ENCODE assay signal across 8 mouse cellular contexts in the genomic region with DNA sequence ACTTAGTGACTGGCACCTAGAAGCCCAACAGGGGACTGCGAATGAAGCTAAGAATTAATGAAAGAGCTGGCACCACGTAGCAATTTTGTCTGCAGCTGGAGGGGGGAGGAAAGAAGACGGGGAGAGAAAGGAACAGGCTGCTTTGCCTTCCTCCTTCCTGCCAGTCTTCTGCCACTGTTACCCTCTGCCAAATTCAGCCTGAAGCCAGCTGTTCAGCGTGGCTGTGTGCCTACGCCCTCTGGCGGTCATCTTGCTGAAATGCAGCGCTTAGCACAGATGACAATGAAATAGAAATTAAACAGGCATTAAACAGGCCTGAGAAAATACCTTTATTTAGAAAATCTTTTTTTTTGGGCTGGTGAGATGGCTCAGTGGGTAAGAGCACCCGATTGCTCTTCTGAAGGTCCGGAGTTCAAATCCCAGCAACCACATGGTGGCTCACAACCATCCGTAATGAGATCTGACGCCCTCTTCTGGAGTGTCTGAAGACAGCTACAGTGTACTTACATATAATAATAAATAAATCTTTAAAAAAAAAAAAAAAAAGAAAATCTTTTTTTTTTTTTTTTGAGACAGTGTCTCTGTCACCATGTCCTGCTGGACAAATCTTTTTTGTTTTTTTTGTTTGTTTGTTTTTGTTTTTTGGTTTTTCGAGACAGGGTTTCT. TPM values are rescaled to one million over a fixed set of nuclear protein-coding genes. Genes with fewer than 3 reads are reported as not detected.
A peak's percentile ranks its signal among the peaks of the same experiment; 100 is the strongest.
DNase-seq lines count a peak whose midpoint lies in the region; ATAC-seq lines count a peak whose summit lies in the region.
"Not testable (repeated sequence)": the region's sequence is repeated elsewhere in the genome, so short reads cannot be mapped to it uniquely, and the experiment has no call there.

No protein-coding gene starts in this region.

- not testable (repeated sequence) for H3K9ac ChIP-seq in embryonic facial prominence, embryonic 11.5 days (replicated peaks; ENCODE audit: low read length)

- not testable (repeated sequence) for H3K27me3 ChIP-seq in embryonic facial prominence, embryonic 11.5 days (ENCODE audit: control insufficient read depth, insufficient read depth, low read length)

- not testable (repeated sequence) for H3K4me2 ChIP-seq in embryonic facial prominence, embryonic 11.5 days (ENCODE audit: low read depth, low read length)

- WGBS in embryonic facial prominence, embryonic 11.5 days: 23% methylated on average over 10 of the region's 12 CpGs

- not testable (repeated sequence) for H3K9me3 ChIP-seq in embryonic facial prominence, embryonic 11.5 days (replicated peaks; ENCODE audit: control insufficient read depth, low read length)

- not testable (repeated sequence) for ATAC-seq in embryonic facial prominence, embryonic 11.5 days (replicated peaks; ENCODE audit: insufficient number of reproducible peaks, low FRiP score, low TSS enrichment, low read depth)

- H3K4me3 ChIP-seq in embryonic facial prominence, embryonic 11.5 days (ENCODE audit: low read depth, low read length): not testable (repeated sequence)

- DNase-seq in CD4-positive, CD25-positive, alpha-beta regulatory T cell, adult 2 months (ENCODE audit: low read depth, low spot score): peak; percentile 77
- DNase-seq in brain, adult 2 months (ENCODE audit: low read depth, low spot score): peak; percentile 88
- peak; percentile 56 for DNase-seq in embryonic facial prominence, embryonic 11.5 days (ENCODE audit: low spot score)
- DNase-seq in heart, adult 11 months: peak; percentile 88
- DNase-seq in kidney, postnatal 14 days: peak; percentile 35
- peak; percentile 39 for DNase-seq in liver
- DNase-seq in natural killer cell, adult 2 months (ENCODE audit: low spot score in 2 of 2): peak; percentile 13 to 41
- peak; percentile 16 to 71 for DNase-seq in spleen, postnatal 4 days (ENCODE audit: low spot score in 2 of 2)

- H3K36me3 ChIP-seq in embryonic facial prominence, embryonic 11.5 days (replicated peaks; ENCODE audit: control insufficient read depth, insufficient read depth, low read depth, low read length): not testable (repeated sequence)

- not testable (repeated sequence) for H3K4me1 ChIP-seq in embryonic facial prominence, embryonic 11.5 days (ENCODE audit: control insufficient read depth, insufficient read depth, low read length)

- H3K27ac ChIP-seq in embryonic facial prominence, embryonic 11.5 days (replicated peaks; ENCODE audit: low read depth, low read length): not testable (repeated sequence)

RNA-seq across cellular contexts. Expression of a gene that starts 37.7 kb away (rescaled TPM):
- polyA plus RNA-seq in embryonic facial prominence, embryonic 11.5 days (2014; fragmentation: Nextera tagmentation; extraction: Ambion mirVana): 1.3 and 2.5 TPM in 2 replicates

RNA-seq across cellular contexts. Expression of a gene that starts 45.9 kb away (rescaled TPM):
- 20.4 and 21.8 TPM in 2 replicates for polyA plus RNA-seq in embryonic facial prominence, embryonic 11.5 days (2014; fragmentation: Nextera tagmentation; extraction: Ambion mirVana)

RNA-seq across cellular contexts. Expression of a gene that starts 57.5 kb away (rescaled TPM):
- 682 and 720 TPM in 2 replicates for polyA plus RNA-seq in embryonic facial prominence, embryonic 11.5 days (2014; fragmentation: Nextera tagmentation; extraction: Ambion mirVana)

Comparison
In these comparisons a context has a peak if more than half of its experiments do, and no peak if none do; other contexts are left out.
1. DNase-seq: peak in every context shown above with its lines; median percentile 88 in brain, adult 2 months; 88 in heart, adult 11 months; 77 in CD4-positive, CD25-positive, alpha-beta regulatory T cell, adult 2 months; 56 in embryonic facial prominence, embryonic 11.5 days; 44 in spleen, postnatal 4 days; 39 in liver; 35 in kidney, postnatal 14 days; 27 in natural killer cell, adult 2 months.